Mouse (Mus musculus) right cerebral cortex, adult 18-20 months (tissue): Measurements from ENCODE around the gene Ncbp3.

Experiments
- DNase-seq: peaks from one replicate; pipeline ENCODE4 v3.0.0; 2022; ENCODE audit warnings: mixed read lengths

Ncbp3 gene

GRCm38 (mm10) chr11:73047542-73047996 lies at the start of gene Ncbp3:
TSS of gene Ncbp3 (plus strand) at chr11:73047783.
- peak; percentile 96 for DNase-seq

GRCm38 (mm10) chr11:72998771-72999170 lies 48.8 kb upstream of the Ncbp3 start, which contains the start of gene P2rx1:
TSS of gene P2rx1 (plus strand) at chr11:72999103.
- DNase-seq, result no peak

GRCm38 (mm10) chr11:73001029-73001428 lies 46.6 kb upstream of the Ncbp3 start:
- DNase-seq, result peak; percentile 59

GRCm38 (mm10) chr11:73006377-73006776 lies 41.2 kb upstream of the Ncbp3 start:
- DNase-seq, result no peak

- no peak for DNase-seq
These were observed 40.5 kb upstream of the Ncbp3 start for GRCm38 (mm10) chr11:73007113-73007512.

- DNase-seq, result no peak
These were observed 39.7 kb upstream of the Ncbp3 start for GRCm38 (mm10) chr11:73007698-73008481.

- DNase-seq, result no peak
These were observed 38.8 kb upstream of the Ncbp3 start for GRCm38 (mm10) chr11:73008826-73009225.

- no peak for DNase-seq
These were observed 37.9 kb upstream of the Ncbp3 start for GRCm38 (mm10) chr11:73009531-73010274.

GRCm38 (mm10) chr11:73013981-73014380 lies 33.6 kb upstream of the Ncbp3 start:
- no peak for DNase-seq

GRCm38 (mm10) chr11:73014831-73015344 lies 32.7 kb upstream of the Ncbp3 start:
- peak; percentile 76 for DNase-seq

- DNase-seq, result peak; percentile 50
These were observed 32.0 kb upstream of the Ncbp3 start for GRCm38 (mm10) chr11:73015391-73016102.

- no peak for DNase-seq
These were observed 31.5 kb upstream of the Ncbp3 start for GRCm38 (mm10) chr11:73016103-73016420.

GRCm38 (mm10) chr11:73018471-73019146 lies 29.0 kb upstream of the Ncbp3 start, which contains the start of gene Camkk1:
TSS of gene Camkk1 (plus strand) at chr11:73019008.
- DNase-seq, result peak; percentile 97

- peak; percentile 90 for DNase-seq
These were observed 28.3 kb upstream of the Ncbp3 start for GRCm38 (mm10) chr11:73019147-73019795.

- DNase-seq, result peak; percentile 63
These were observed 26.4 kb upstream of the Ncbp3 start for GRCm38 (mm10) chr11:73020953-73021800.

GRCm38 (mm10) chr11:73023099-73023498 lies 24.5 kb upstream of the Ncbp3 start:
- DNase-seq, result peak; percentile 95

GRCm38 (mm10) chr11:73023827-73024226 lies 23.8 kb upstream of the Ncbp3 start:
- DNase-seq, result no peak

GRCm38 (mm10) chr11:73024236-73024904 lies 23.2 kb upstream of the Ncbp3 start:
- DNase-seq, result no peak

- DNase-seq, result no peak
These were observed 20.6 kb upstream of the Ncbp3 start for GRCm38 (mm10) chr11:73026961-73027360.

- DNase-seq, result peak; percentile 95
These were observed 16.6 kb upstream of the Ncbp3 start for GRCm38 (mm10) chr11:73030821-73031498.
